Mouse (Mus musculus) adrenal gland, adult 18-20 months (tissue): ENCODE measurements around the gene Ccdc42. TPM values are rescaled to one million over a fixed set of nuclear protein-coding genes. Genes with fewer than 3 reads are reported as not detected.

Experiments
- DNase-seq, 2 experiments: peaks; one replicate each; pipeline ENCODE4 v3.0.0; 2021 to 2022; ENCODE audit warnings: low spot score in 2 of 2
- total RNA-seq, 2 experiments: library from RNA; stranded (reverse); gene quantifications; 1 replicate in 1 of 2; 2 replicates in 1 of 2; pipeline ENCODE4 v1.2.3; 2021

Ccdc42 gene
- total RNA-seq, 2 experiments from 2014 or later = 0.42 TPM; not detected in 1

DNA sequence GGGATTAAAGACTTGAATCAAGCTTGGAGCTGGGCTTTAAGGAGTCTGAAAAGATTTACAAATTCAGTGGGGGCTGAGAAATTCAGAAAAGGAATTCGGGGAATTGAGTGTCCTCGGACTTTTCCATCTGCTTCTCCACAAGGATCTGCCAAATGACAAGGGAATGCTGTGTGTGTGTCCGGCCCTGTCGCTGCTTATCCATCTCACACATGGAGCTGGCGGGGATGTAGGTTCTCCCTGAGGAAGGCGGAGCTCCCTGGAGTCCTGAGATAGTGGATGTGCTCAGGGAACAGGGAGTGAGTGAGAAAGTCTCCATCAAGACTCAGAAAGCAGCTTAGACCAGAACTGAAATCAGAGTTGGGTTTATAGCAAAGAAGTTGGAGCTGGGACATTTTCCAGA, 58.0 kb downstream of the Ccdc42 start:
- no peak for DNase-seq

Other genes starting within 250 kb of the Ccdc42 start
- gene Ntn1, start 186.2 kb upstream of the Ccdc42 start, total RNA-seq = 10 to 100 TPM; 13.8 to 14.1 TPM
- gene Pik3r5, start 154.9 kb upstream of the Ccdc42 start, total RNA-seq = 1 to 10 TPM; 1.6 to 3.0 TPM
- gene Pik3r6, start 84.0 kb upstream of the Ccdc42 start, total RNA-seq = 1 to 10 TPM; 2.8 to 3.2 TPM
- not detected for gene Mfsd6l, start 30.8 kb upstream of the Ccdc42 start, total RNA-seq
- gene Myh10, start 104.5 kb downstream of the Ccdc42 start, total RNA-seq = 10 to 100 TPM; 31.4 to 32.2 TPM